Mouse (Mus musculus) liver, embryonic 13.5 days (tissue): ENCODE measurements around the gene Ttc4. TPM values are rescaled to one million over a fixed set of nuclear protein-coding genes. Genes with fewer than 3 reads are reported as not detected.

ENCODE experiments used
- ATAC-seq: fragments of 200-750 bp; cut with Nextera tagmentation; 2 replicates; pipeline ENCODE4 v1.8.0; 2017; ENCODE audit warnings: low read depth, mild to moderate bottlenecking, moderate number of reproducible peaks, moderate library complexity
- DNase-seq: peaks from one replicate; pipeline ENCODE4 v3.0.0; 2022
- H3K27ac ChIP-seq: fragments of 300-500 bp; sonication (generic); 2 replicates; pipeline ENCODE4 v1.5.1; 2015; ENCODE audit warnings: moderate library complexity, mild to moderate bottlenecking, inconsistent platforms
- H3K27me3 ChIP-seq: fragments of 300-500 bp; sonication (generic); 2 replicates; pipeline ENCODE4 v1.6.1; 2015; ENCODE audit warnings: mild to moderate bottlenecking, inconsistent platforms
- H3K36me3 ChIP-seq: fragments of 300-500 bp; sonication (generic); 2 replicates; pipeline ENCODE4 v1.6.1; 2015; ENCODE audit warnings: mild to moderate bottlenecking, inconsistent platforms
- H3K4me1 ChIP-seq: fragments of 300-500 bp; sonication (generic); replicated peaks from 2 replicates; pipeline ENCODE4 v1.6.1; 2015; ENCODE audit warnings: inconsistent platforms
- H3K4me2 ChIP-seq: fragments of 300-500 bp; sonication (generic); 2 replicates; pipeline ENCODE4 v1.6.1; 2015; ENCODE audit warnings: inconsistent platforms, mild to moderate bottlenecking, moderate library complexity
- H3K4me3 ChIP-seq: fragments of 300-500 bp; sonication (generic); replicated peaks from 2 replicates; pipeline ENCODE4 v1.5.1; 2015; ENCODE audit warnings: mild to moderate bottlenecking, inconsistent platforms
- H3K9ac ChIP-seq: fragments of 300-500 bp; sonication (generic); 2 replicates; pipeline ENCODE4 v1.6.1; 2015; ENCODE audit warnings: mild to moderate bottlenecking, inconsistent platforms
- H3K9me3 ChIP-seq: fragments of 300-500 bp; sonication (generic); replicated peaks from 2 replicates; pipeline ENCODE4 v1.6.1; 2016; ENCODE audit warnings: inconsistent platforms
- WGBS: fragments of 180-500 bp; shearing (Covaris S2); methylation state at CpG from one replicate; pipeline ENCODE4 v1.1.7; 2015; ENCODE audit not compliant: insufficient replicate concordance; 5-methylcytosine and 5-hydroxymethylcytosine counted together
- polyA plus RNA-seq: library from polyadenylated mRNA; unstranded; fragments of >200 nt; fragmentation: Nextera tagmentation; extraction: Ambion mirVana; gene quantifications from 2 replicates; pipeline ENCODE4 v1.2.1, GENCODE M21; 2015

The Ttc4 gene
- polyA plus RNA-seq, 1 experiment from 2014 or later = 37.3 TPM

- DNase-seq (no peak), ATAC-seq (peak; percentile 73)
- no peaks in the 10 kb centered on the region for H3K9me3 ChIP-seq
- peaks cover 6% of the 10 kb centered on the region for H3K27me3 ChIP-seq
- no peak overlapping the region for H3K27ac ChIP-seq
- H3K4me1 ChIP-seq = peaks cover 14% of the 10 kb centered on the region
- WGBS = 28% methylated on average over 3 of the region's 3 CpGs
- no peaks in the 10 kb centered on the region for H3K36me3 ChIP-seq
- 0 out of 2 replicates have a peak overlapping the region, but pooled peaks have one; percentile 9 for H3K9ac ChIP-seq
- no peak overlapping the region for H3K4me2 ChIP-seq
- no peak overlapping the region for H3K4me3 ChIP-seq
Observed at GRCm38 (mm10) chr4:106688636-106689296, 10.0 kb upstream of the Ttc4 start.

DNA sequence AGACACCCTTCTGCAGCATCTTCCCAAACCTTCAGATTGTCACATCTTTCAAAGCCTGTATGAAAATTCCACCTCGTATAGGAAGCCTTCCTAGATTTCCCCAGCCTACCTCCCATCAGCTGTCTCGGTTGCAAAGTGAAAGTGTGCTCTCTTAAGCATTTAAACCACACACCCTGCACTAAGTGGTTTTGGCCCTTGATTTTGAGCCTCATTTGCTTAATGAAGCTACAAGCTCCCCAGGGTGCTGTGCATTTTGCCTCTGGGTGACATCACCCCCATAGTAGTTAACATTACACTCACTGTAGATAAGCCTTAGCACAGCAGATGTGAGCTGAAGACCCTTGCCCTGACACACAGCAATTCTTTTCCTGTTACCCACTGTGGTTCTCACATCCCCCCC, 2.2 kb upstream of the Ttc4 start:
- Histone ChIP-seq H3K9ac (no peak overlapping the region), H3K27me3 (no peaks in the 10 kb centered on the region; the same call in none of the 2 replicates), H3K4me3 (no peak overlapping the region), H3K4me1 (peaks cover 40% of the 10 kb centered on the region), H3K27ac (peak overlapping the region; percentile 41; the same call in 1 of the 2 replicates), H3K9me3 (no peaks in the 10 kb centered on the region), H3K36me3 (peaks cover 15% of the 10 kb centered on the region), H3K4me2 (no peak overlapping the region)
- 33% methylated on average over 2 of the region's 2 CpGs for WGBS
- DNase-seq (no peak), ATAC-seq (no peak)

DNA sequence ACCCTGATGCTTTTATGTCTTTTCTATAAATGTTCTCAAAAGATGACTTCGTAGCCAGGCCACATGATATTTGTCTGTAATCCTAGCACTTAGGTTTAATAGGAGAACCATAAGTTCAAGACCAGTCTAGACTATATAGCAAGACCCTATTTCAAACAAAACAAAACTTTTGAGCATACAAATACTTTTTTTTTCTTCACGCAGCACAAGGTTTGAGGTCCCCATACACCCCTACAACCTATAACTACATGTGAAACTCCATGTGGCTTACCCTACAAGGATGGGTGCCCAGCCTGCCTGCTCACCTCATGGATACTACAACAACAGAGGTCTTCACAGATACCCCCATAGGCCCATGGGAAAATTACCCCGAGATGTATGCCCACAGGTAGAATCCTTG, 408 bp upstream of the Ttc4 start:
- H3K9ac ChIP-seq = no peak overlapping the region
- peaks cover 33% of the 10 kb centered on the region for H3K36me3 ChIP-seq
- peak; percentile 22 for ATAC-seq
- no peaks in the 10 kb centered on the region for H3K9me3 ChIP-seq
- H3K4me2 ChIP-seq = peak overlapping the region; percentile 80
- H3K27me3 ChIP-seq = no peaks in the 10 kb centered on the region; the same call in none of the 2 replicates
- H3K4me1 ChIP-seq = peaks cover 40% of the 10 kb centered on the region
- peak overlapping the region; percentile 77; the same call in 1 of the 2 replicates for H3K4me3 ChIP-seq
- WGBS = 32% methylated on average over 3 of the region's 3 CpGs
- peak overlapping the region; percentile 62 for H3K27ac ChIP-seq
- no peak for DNase-seq

DNA sequence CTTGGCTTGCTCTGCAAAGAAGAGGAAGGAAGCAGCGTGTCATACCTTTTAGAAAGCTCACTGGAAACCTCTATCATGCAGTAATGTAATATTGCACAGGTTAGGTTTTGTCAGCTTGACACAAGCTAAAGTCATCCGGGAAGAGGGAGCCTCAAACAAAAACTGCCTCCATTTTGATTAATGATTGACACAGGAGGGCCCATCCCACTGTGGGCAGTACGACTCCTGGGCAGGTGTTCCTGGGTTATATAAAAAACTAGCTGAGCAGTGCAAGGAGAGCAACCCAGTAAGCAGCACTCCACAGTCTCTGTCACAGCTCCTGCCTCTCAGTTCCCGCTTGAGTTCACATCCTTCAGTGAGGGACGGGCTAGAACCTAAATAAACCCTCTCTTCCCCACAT, 2.0 kb downstream of the Ttc4 start:
- Histone ChIP-seq H3K27me3 (no peaks in the 10 kb centered on the region; the same call in 1 of the 2 replicates), H3K4me3 (no peak overlapping the region), H3K4me2 (no peak overlapping the region), H3K4me1 (peaks cover 40% of the 10 kb centered on the region), H3K9me3 (no peaks in the 10 kb centered on the region), H3K27ac (no peak overlapping the region), H3K9ac (no peak overlapping the region), H3K36me3 (peaks cover 57% of the 10 kb centered on the region)
- no peak for ATAC-seq
- WGBS = 85% methylated on average over 5 of the region's 5 CpGs
- DNase-seq = no peak

- Histone ChIP-seq H3K4me1 (no peaks in the 10 kb centered on the region), H3K4me3 (no peak overlapping the region), H3K27me3 (no peaks in the 10 kb centered on the region), H3K36me3 (peaks cover 100% of the 10 kb centered on the region), H3K9me3 (no peaks in the 10 kb centered on the region), H3K4me2 (no peak overlapping the region), H3K27ac (no peak overlapping the region), H3K9ac (no peak overlapping the region)
- DNase-seq = no peak
- 84% methylated on average over 2 of the region's 2 CpGs for whole genome bisulfite sequencing
- no peak for ATAC-seq
Observed at GRCm38 (mm10) chr4:106666546-106666945, 12.2 kb downstream of the Ttc4 start.

DNA sequence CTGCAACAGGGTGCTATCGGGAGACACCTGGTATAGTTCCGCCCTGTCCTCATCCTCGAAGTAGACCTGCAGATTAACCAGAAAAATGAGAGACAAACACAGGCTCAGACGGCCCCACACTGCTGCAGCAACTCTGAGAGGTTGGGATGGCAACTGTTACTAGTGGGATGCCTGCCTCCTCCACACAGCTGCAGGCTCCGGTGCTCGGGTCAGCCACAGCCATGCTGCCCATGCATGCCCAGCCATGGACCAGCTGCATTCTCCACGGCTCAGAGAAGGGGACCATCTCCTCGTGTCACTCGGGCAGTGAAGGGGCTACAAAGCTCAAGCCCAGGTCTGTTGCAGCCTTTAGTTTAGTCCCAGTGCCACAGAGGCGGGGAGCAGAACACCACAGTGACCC, 13.1 kb downstream of the Ttc4 start:
- no peak overlapping the region for H3K9ac ChIP-seq
- no peaks in the 10 kb centered on the region for H3K27me3 ChIP-seq
- H3K4me3 ChIP-seq = no peak overlapping the region
- H3K9me3 ChIP-seq = no peaks in the 10 kb centered on the region
- no peaks in the 10 kb centered on the region for H3K4me1 ChIP-seq
- no peak overlapping the region for H3K27ac ChIP-seq
- H3K4me2 ChIP-seq = no peak overlapping the region
- ATAC-seq (no peak), DNase-seq (no peak)
- WGBS = 85% methylated on average over 10 of the region's 10 CpGs
- peaks cover 100% of the 10 kb centered on the region for H3K36me3 ChIP-seq

DNA sequence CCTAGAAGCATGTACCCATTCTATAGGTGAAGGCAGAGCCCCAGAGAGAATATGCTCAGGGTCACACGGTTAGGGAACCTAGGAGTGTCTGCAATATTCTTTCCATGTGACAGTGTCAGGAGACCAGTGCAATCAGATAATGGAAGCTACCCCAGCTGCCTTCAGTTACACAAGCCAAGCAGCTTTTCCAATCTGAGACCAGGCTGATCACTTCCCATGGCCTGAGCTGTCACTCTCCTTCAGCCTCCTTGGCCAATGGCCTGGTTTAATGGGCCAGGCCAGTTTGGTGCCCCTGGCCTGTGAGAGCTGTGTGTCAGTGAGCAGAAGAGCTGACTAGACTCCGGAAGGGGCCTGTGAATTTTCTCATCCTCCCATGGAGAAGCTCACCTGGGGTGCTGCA, 13.5 kb downstream of the Ttc4 start:
- H3K4me1 ChIP-seq = no peaks in the 10 kb centered on the region
- no peak overlapping the region for H3K4me2 ChIP-seq
- DNase-seq (no peak), ATAC-seq (no peak)
- no peaks in the 10 kb centered on the region for H3K9me3 ChIP-seq
- H3K9ac ChIP-seq = no peak overlapping the region
- H3K36me3 ChIP-seq = peaks cover 100% of the 10 kb centered on the region
- H3K27me3 ChIP-seq = no peaks in the 10 kb centered on the region
- no peak overlapping the region for H3K4me3 ChIP-seq
- WGBS = 89% methylated on average over 2 of the region's 2 CpGs
- H3K27ac ChIP-seq = no peak overlapping the region

GRCm38 (mm10) chr4:106664697-106665096, 14.0 kb downstream of the Ttc4 start:
- peaks cover 100% of the 10 kb centered on the region for H3K36me3 ChIP-seq
- 86% methylated on average over 6 of the region's 6 CpGs for WGBS

GRCm38 (mm10) chr4:106663956-106664470, 14.7 kb downstream of the Ttc4 start:
- whole genome bisulfite sequencing = 85% methylated on average over 5 of the region's 5 CpGs
- peaks cover 99% of the 10 kb centered on the region for H3K36me3 ChIP-seq

More at GRCm38 (mm10) chr4:106664697-106665096, 14.0 kb downstream of the Ttc4 start:
- ATAC-seq (no peak), DNase-seq (no peak)
- Histone ChIP-seq H3K4me3 (no peak overlapping the region), H3K4me2 (no peak overlapping the region), H3K9ac (no peak overlapping the region), H3K27ac (no peak overlapping the region), H3K4me1 (no peaks in the 10 kb centered on the region), H3K9me3 (no peaks in the 10 kb centered on the region), H3K27me3 (no peaks in the 10 kb centered on the region)

GRCm38 (mm10) chr4:106655681-106656080, 23.1 kb downstream of the Ttc4 start:
- no peaks in the 10 kb centered on the region for H3K9me3 ChIP-seq
- H3K27ac ChIP-seq = no peak overlapping the region
- H3K4me1 ChIP-seq = peaks cover 15% of the 10 kb centered on the region
- ATAC-seq (no peak), DNase-seq (no peak)
- 81% methylated on average over 10 of the region's 10 CpGs for WGBS
- H3K4me2 ChIP-seq = no peak overlapping the region
- H3K36me3 ChIP-seq = peaks cover 48% of the 10 kb centered on the region
- no peaks in the 10 kb centered on the region for H3K27me3 ChIP-seq
- no peak overlapping the region for H3K9ac ChIP-seq
- no peak overlapping the region for H3K4me3 ChIP-seq

More at GRCm38 (mm10) chr4:106663956-106664470, 14.7 kb downstream of the Ttc4 start:
- ATAC-seq (no peak), DNase-seq (no peak)
- H3K9ac ChIP-seq = no peak overlapping the region
- H3K27me3 ChIP-seq = no peaks in the 10 kb centered on the region
- no peak overlapping the region for H3K4me3 ChIP-seq
- no peak overlapping the region for H3K4me2 ChIP-seq
- H3K9me3 ChIP-seq = no peaks in the 10 kb centered on the region
- H3K4me1 ChIP-seq = no peaks in the 10 kb centered on the region
- no peak overlapping the region for H3K27ac ChIP-seq

DNA sequence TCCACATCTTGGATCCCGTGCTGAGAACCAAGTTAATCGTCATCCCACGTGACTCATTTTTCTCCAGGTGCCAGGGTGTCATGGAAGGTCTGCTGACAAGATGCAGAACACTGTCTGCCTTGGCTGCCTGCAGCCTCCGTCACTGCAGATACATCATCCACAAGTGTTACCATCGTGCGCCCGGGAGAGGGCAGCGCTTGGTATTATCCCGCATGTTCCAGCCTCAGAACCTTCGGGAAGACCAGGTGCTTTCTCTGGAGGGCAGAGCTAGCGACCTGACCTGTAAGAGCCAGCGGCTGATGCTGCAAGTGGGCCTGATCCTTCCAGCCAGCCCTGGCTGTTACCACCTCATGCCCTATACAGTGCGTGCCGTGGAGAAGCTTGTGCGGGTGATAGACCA, 25.7 kb downstream of the Ttc4 start:
- DNase-seq (no peak), ATAC-seq (no peak)
- no peak overlapping the region for H3K9ac ChIP-seq
- H3K4me3 ChIP-seq = no peak overlapping the region
- no peak overlapping the region for H3K4me2 ChIP-seq
- WGBS = 90% methylated on average over 15 of the region's 15 CpGs
- H3K27me3 ChIP-seq = peaks cover 11% of the 10 kb centered on the region; the same call in 1 of the 2 replicates
- H3K4me1 ChIP-seq = peaks cover 15% of the 10 kb centered on the region
- no peak overlapping the region for H3K27ac ChIP-seq
- peaks cover 31% of the 10 kb centered on the region for H3K36me3 ChIP-seq
- H3K9me3 ChIP-seq = no peaks in the 10 kb centered on the region

DNA sequence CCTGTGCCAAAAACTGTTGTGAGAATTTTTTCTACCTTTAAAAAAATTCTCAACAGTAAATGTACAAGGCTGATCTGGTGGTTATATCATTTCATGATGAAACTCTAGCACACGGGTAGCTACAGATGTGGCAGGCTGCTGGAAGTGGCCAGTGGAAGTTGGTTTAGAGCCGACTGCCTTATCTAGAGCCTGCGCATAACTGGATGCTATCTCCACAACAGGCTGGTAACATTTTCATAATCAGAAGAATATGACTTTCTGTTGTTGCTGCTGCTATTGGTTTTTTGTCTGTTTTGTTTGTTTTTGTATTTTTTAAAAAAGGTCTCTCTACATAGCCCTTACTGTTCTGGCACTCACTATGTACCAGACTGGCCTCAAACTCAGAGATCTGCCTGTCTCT, 26.2 kb downstream of the Ttc4 start:
- no peaks in the 10 kb centered on the region for H3K9me3 ChIP-seq
- ATAC-seq (no peak), DNase-seq (no peak)
- no peak overlapping the region for H3K9ac ChIP-seq
- H3K4me3 ChIP-seq = no peak overlapping the region
- WGBS = 59% methylated on average over 3 of the region's 3 CpGs
- H3K4me1 ChIP-seq = peaks cover 15% of the 10 kb centered on the region
- H3K27me3 ChIP-seq = peaks cover 14% of the 10 kb centered on the region
- H3K4me2 ChIP-seq = no peak overlapping the region
- H3K27ac ChIP-seq = no peak overlapping the region
- H3K36me3 ChIP-seq = peaks cover 27% of the 10 kb centered on the region
